Mouse (Mus musculus) heart, embryonic 11.5 days (tissue): ENCODE results near the gene Tfpt. TPM values are rescaled to one million over a fixed set of nuclear protein-coding genes. Genes with fewer than 3 reads are reported as not detected.
"Not testable (repeated sequence)": the region's sequence is repeated elsewhere in the genome, so short reads cannot be mapped to it uniquely, and the experiment has no call there.

Source experiments
- ATAC-seq: fragments of 200-750 bp; cut with Nextera tagmentation; replicated peaks from 2 replicates; pipeline ENCODE4 v1.8.0; 2017; ENCODE audit warnings: moderate library complexity; ENCODE audit not compliant: insufficient number of reproducible peaks, low FRiP score, low TSS enrichment
- H3K27ac ChIP-seq: fragments of 300-500 bp; sonication (generic); 2 replicates; pipeline ENCODE4 v1.5.1; 2014; ENCODE audit warnings: mild to moderate bottlenecking, low read depth, low read length
- H3K27me3 ChIP-seq: fragments of 300-500 bp; sonication (generic); 2 replicates; pipeline ENCODE4 v1.6.1; 2014; ENCODE audit warnings: mild to moderate bottlenecking, low read length, mixed read lengths; ENCODE audit not compliant: control insufficient read depth, insufficient read depth
- H3K36me3 ChIP-seq: fragments of 300-500 bp; sonication (generic); 2 replicates; pipeline ENCODE4 v1.6.1; 2014; ENCODE audit warnings: mild to moderate bottlenecking, low read length, moderate library complexity, mixed read lengths; ENCODE audit not compliant: control insufficient read depth, insufficient read depth
- H3K4me1 ChIP-seq: fragments of 300-500 bp; sonication (generic); 2 replicates; pipeline ENCODE4 v1.6.1; 2014; ENCODE audit warnings: low read length; ENCODE audit not compliant: control insufficient read depth, insufficient read depth
- H3K4me2 ChIP-seq: fragments of 300-500 bp; sonication (generic); 2 replicates; pipeline ENCODE4 v1.6.1; 2014; ENCODE audit warnings: mild to moderate bottlenecking, moderate library complexity
- H3K4me3 ChIP-seq: fragments of 300-500 bp; sonication (generic); 2 replicates; pipeline ENCODE4 v1.5.1; 2014; ENCODE audit warnings: low read depth, low read length
- H3K9ac ChIP-seq: fragments of 300-500 bp; sonication (generic); 2 replicates; pipeline ENCODE4 v1.6.1; 2014; ENCODE audit warnings: mild to moderate bottlenecking, low read depth, low read length, moderate library complexity
- H3K9me3 ChIP-seq: fragments of 300-500 bp; sonication (generic); replicated peaks from 2 replicates; pipeline ENCODE4 v1.6.1; 2016; ENCODE audit warnings: low read length; ENCODE audit not compliant: control insufficient read depth
- WGBS: fragments of 180-500 bp; shearing (Covaris S2); extraction: QIAGEN DNeasy Blood & Tissue Kit; methylation state at CpG from one replicate; pipeline ENCODE4 v1.1.7; 2014; ENCODE audit not compliant: insufficient replicate concordance; 5-methylcytosine and 5-hydroxymethylcytosine counted together
- polyA plus RNA-seq: library from polyadenylated mRNA; unstranded; fragments of >200 nt; fragmentation: Nextera tagmentation; extraction: Ambion mirVana; gene quantifications from 2 replicates; pipeline ENCODE4 v1.2.1, GENCODE M21; 2014

Tfpt gene
- polyA plus RNA-seq, 1 experiment from 2014 or later = 17.8 TPM

DNA sequence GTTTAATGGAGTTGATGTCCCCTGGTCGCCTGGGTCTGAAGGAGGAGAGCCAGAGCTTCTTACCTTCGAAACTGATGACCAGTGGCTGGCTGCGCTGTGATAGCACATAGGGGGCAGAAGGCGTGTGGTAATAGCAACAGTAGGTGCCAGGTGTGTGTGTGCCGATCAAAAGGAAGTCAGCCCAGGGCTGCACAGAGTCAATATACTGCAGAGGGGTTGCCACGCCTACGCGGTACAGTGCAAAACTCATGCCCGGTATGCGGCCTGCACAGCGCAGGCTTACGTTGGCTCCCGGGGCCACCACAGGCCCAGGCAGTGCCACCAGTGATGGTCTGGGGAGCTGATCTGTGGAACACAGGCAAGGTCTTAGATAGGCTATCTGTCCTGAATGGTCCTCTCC lies 18.7 kb downstream of the Tfpt start:
- H3K9me3 ChIP-seq = no peaks in the 10 kb centered on the region
- no peaks in the 10 kb centered on the region for H3K4me1 ChIP-seq
- H3K9ac ChIP-seq = no peak overlapping the region
- H3K4me3 ChIP-seq = no peak overlapping the region
- no peak overlapping the region for H3K27ac ChIP-seq
- WGBS = 82% methylated on average over 13 of the region's 13 CpGs
- ATAC-seq = no peak; the same call in 1 of the 2 replicates
- H3K4me2 ChIP-seq = no peak overlapping the region
- no peaks in the 10 kb centered on the region for H3K27me3 ChIP-seq
- no peaks in the 10 kb centered on the region for H3K36me3 ChIP-seq

DNA sequence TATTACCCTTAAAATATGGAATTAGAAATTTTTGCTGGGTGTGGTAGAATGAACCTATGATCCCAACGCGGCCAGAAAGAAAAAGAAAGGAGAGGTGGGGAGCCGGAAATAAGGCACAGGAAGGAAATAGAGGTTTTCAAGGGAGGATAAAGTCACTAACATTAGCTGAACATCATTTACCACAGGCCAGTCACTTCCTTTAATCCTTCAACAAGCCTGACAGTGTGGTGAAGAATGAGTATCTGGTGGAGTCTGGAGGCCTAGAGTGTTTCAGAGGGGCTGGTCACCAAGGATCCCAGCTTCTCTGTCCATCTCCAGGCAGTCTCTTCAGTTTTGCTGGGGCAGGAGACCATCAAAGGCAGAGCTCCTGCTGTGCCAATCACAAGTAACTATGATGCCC lies 19.3 kb downstream of the Tfpt start:
- H3K4me1 ChIP-seq = no peaks in the 10 kb centered on the region
- WGBS = 77% methylated on average over 3 of the region's 3 CpGs
- H3K4me3 ChIP-seq = no peak overlapping the region
- no peak overlapping the region for H3K27ac ChIP-seq
- no peak for ATAC-seq
- H3K27me3 ChIP-seq = no peaks in the 10 kb centered on the region
- no peaks in the 10 kb centered on the region for H3K9me3 ChIP-seq
- H3K9ac ChIP-seq = no peak overlapping the region
- H3K36me3 ChIP-seq = no peaks in the 10 kb centered on the region
- no peak overlapping the region for H3K4me2 ChIP-seq

DNA sequence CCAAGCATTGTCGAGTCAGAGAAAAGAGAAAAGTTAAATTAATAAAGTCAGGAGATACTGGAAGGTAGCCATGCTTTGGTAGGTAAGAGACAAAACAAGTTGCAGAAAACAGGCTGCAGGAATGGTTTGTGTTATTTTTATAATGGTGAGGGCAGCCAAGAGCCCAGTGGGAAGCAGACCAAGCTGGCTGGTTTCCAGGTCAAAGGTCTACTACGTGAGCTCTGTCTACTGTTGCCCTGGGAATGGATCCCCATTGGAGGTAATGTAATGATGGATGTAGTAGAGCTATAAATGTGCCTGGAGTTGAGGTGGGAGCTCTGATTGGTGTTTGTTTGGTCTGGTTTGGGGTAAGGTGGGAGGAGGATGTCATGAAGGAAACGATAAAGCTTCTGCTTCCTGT lies 20.6 kb downstream of the Tfpt start:
- no peak overlapping the region for H3K9ac ChIP-seq
- no peaks in the 10 kb centered on the region for H3K9me3 ChIP-seq
- H3K27ac ChIP-seq = no peak overlapping the region
- ATAC-seq = no peak
- H3K4me2 ChIP-seq = no peak overlapping the region
- H3K4me1 ChIP-seq = no peaks in the 10 kb centered on the region
- 65% methylated on average over 3 of the region's 3 CpGs for WGBS
- no peaks in the 10 kb centered on the region for H3K36me3 ChIP-seq
- no peak overlapping the region for H3K4me3 ChIP-seq
- H3K27me3 ChIP-seq = no peaks in the 10 kb centered on the region

DNA sequence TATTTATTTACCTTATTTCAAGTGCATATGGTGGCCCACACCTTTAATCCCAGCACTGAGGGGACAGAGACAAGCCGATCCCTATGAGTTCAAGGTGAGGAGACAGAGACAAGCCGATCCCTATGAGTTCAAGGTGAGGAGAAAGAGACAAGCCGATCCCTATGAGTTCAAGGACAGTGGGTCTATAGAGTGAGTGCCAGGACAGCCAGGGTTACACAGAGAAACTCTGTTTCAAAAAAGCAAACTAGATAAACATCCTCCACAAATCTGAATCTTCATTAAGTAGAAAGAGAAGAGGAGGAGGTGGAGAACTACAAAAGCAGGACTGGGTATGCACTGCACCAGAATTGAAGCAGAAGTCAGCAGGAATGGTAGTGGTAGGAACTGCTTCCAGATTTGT lies 21.1 kb downstream of the Tfpt start:
- Histone ChIP-seq H3K27ac (no peak overlapping the region), H3K4me2 (no peak overlapping the region)

DNA sequence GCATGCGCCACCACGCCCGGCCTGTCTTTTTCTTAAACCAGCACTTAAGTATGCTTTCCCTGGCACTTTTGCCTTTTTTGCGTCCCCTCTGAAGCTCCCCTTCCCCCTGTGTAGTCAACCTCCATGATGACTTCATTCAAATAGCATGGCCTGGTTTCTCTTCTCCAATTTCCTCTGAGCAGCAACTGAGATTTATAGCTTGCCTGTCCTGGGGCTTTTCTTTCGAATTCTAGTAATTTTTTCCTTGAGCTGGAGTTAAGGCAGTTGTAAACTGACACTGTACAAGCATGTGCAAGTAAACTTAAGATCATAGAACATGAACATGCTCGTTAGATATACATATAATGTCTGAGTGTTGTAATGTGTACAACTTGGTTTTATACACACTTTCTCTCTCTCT lies 22.3 kb downstream of the Tfpt start:
- no peaks in the 10 kb centered on the region for H3K36me3 ChIP-seq
- no peak for ATAC-seq
- WGBS = 82% methylated on average over 6 of the region's 6 CpGs
- no peak overlapping the region for H3K27ac ChIP-seq
- H3K4me1 ChIP-seq = no peaks in the 10 kb centered on the region
- H3K4me3 ChIP-seq = no peak overlapping the region
- no peaks in the 10 kb centered on the region for H3K27me3 ChIP-seq
- H3K4me2 ChIP-seq = no peak overlapping the region
- H3K9me3 ChIP-seq = no peaks in the 10 kb centered on the region
- H3K9ac ChIP-seq = no peak overlapping the region

More for the DNA sequence above, 21.1 kb downstream of the Tfpt start:
- H3K36me3 ChIP-seq = no peaks in the 10 kb centered on the region
- 84% methylated on average over 3 of the region's 3 CpGs for WGBS
- no peak for ATAC-seq
- no peak overlapping the region for H3K4me3 ChIP-seq
- no peaks in the 10 kb centered on the region for H3K4me1 ChIP-seq
- H3K9me3 ChIP-seq = no peaks in the 10 kb centered on the region
- H3K27me3 ChIP-seq = no peaks in the 10 kb centered on the region
- H3K9ac ChIP-seq = no peak overlapping the region

DNA sequence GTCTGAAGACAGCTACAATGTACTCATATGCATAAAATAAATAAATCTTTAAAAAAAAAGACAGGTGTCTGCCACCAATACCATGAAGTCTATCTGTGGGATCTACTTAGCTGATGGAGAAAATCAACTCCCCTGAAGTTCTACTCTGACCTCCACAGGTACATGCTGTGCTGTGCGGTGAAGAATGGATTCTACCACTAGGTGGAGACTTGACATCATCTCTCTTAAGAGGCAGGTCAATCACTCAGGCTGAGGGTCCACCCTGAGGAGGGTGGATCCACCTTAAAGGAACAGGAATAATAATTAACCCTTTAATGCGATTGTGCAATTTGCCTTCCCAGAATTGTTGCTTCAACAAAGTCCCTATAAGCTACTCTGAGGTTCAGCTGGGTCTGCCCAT lies 22.9 kb downstream of the Tfpt start:
- no peaks in the 10 kb centered on the region for H3K9me3 ChIP-seq
- no peak for ATAC-seq
- H3K4me3 ChIP-seq = no peak overlapping the region
- H3K4me2 ChIP-seq = no peak overlapping the region
- no peak overlapping the region for H3K27ac ChIP-seq
- no peaks in the 10 kb centered on the region for H3K36me3 ChIP-seq
- no peaks in the 10 kb centered on the region for H3K27me3 ChIP-seq
- H3K9ac ChIP-seq = no peak overlapping the region
- 8% methylated on average over 2 of the region's 2 CpGs for WGBS
- H3K4me1 ChIP-seq = no peaks in the 10 kb centered on the region

DNA sequence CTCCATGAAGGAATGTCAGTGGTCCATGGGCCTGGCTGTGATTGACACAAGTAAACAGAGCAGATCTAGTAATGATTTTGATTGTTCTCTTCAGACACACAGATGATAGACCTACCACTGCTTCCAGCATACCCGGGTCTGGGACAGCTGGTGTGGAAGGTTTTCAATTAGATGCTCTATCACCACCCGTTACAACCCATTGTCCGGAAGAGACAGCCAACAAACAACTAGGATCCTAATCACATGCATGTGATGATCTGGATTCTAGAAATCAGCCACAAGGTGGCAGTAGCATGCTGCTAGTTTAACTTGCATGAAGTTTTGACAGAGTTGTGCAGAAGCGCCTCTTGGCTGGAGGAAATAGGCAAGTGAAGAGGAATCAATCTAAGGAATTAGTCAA lies 28.6 kb downstream of the Tfpt start:
- H3K9me3 ChIP-seq = no peaks in the 10 kb centered on the region
- H3K4me1 ChIP-seq = no peaks in the 10 kb centered on the region
- H3K9ac ChIP-seq = no peak overlapping the region
- no peaks in the 10 kb centered on the region for H3K27me3 ChIP-seq
- no peak overlapping the region for H3K27ac ChIP-seq
- no peak overlapping the region for H3K4me3 ChIP-seq
- H3K36me3 ChIP-seq = no peaks in the 10 kb centered on the region
- no peak overlapping the region for H3K4me2 ChIP-seq
- 12% methylated on average over 4 of the region's 4 CpGs for WGBS
- no peak; the same call in 1 of the 2 replicates for ATAC-seq

DNA sequence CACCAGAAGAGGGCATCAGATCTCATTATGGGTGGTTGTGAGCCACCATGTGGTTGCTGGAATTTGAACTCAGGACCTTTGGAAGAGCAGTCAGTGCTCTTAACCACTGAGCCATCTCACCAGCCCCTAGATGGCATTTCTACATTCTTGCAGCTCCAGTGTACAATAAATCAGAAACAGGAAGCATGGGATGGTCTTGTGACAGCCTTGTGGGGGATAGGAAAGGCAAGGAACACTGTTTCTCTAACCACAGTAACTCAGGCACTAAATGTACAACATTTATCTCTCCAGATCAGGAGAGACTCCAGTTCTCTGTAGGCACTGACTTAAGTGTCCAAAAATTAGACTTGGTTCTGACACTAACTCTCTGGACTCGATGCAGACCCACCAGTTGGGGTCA lies 32.0 kb downstream of the Tfpt start:
- H3K27me3 ChIP-seq, H3K9me3 ChIP-seq, H3K4me3 ChIP-seq, H3K9ac ChIP-seq, H3K36me3 ChIP-seq, H3K4me2 ChIP-seq, H3K4me1 ChIP-seq, H3K27ac ChIP-seq, ATAC-seq: not testable (repeated sequence)
- WGBS = 59% methylated on average over 1 of the region's 1 CpGs

DNA sequence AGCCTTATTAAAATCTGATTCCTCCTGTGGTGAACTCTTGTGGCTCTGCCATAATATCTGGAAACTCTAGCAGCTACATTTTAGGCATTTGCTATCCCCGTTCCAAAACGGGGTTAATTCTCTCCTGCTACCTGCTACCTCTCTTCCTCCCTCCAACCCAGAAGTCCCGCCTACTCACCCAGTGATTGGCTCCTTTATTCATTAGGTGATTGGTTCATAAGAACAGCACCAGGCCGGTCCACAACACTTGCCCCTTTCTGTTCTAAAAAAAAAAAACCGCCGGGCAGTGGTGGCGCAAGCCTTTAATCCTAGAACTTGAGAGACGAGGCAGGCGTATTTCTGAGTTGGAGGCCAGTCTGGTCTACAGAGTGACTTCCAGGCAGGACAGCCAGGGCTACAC lies 34.6 kb downstream of the Tfpt start:
- Histone ChIP-seq H3K27ac (no peak overlapping the region), H3K9ac (0 out of 2 replicates have a peak overlapping the region, but pooled peaks have one; percentile 5), H3K27me3 (no peaks in the 10 kb centered on the region), H3K4me1 (no peaks in the 10 kb centered on the region), H3K4me2 (peak overlapping the region; percentile 51), H3K4me3 (no peak overlapping the region), H3K36me3 (no peaks in the 10 kb centered on the region), H3K9me3 (no peaks in the 10 kb centered on the region)
- no peak for ATAC-seq
- 11% methylated on average over 9 of the region's 9 CpGs for WGBS
